Mouse (Mus musculus): Measurements from ENCODE around the gene Grasp.

Gene Grasp

DNA sequence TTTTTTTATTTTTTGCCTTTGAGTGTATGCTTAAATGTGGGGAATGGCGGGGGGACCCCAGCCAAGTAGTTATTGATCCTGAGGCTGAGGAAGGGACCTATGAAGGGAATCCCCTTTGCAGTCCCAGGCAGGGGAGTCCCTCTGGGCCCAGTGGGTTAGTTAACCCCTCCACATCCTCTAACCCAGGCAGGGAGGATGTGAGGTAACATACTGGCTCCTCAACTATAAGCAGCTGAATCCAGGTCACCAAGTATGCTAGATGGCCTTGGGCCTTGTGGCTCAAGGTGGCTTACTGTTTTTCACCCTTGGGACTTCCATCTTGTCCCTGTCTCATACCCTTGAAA is 23.1 kb downstream of the Grasp start:
- DNase-seq (ENCODE audit: low read depth, low spot score): peak; percentile 36

DNA sequence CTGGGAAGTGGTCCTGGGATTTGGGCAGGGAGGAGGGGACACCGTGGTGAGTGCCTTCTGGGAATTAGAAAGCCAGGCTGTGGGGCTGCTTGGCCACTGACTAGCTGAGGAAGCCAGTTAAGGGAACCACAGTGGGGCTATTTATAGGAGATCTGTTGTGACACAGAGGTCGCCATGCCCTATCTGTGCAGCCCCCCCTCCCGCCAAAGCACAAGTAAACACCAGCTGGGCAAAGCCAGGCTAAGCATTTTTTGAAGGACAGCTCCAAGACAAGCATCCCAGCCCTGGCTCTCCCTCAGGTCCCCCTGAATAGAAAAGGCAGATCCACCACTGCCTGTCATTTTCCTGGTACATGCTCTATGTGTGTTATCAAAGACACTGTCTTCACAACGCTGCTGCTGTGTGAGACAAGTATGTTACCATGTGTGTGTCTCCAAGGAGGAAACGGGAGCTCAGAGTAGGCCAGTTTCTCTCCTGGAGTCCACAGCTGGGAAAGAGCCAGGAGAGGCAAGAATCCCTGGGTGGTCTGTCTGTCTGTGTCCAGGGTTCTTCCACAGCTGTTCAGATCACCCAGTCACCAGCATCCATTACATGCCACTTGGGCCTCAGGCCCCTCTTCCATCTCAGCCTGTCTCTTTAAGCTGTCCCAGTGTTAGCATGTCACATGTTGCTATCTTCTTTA is 24.2 kb downstream of the Grasp start:
- DNase-seq (ENCODE audit: low read depth, low spot score): no peak

GRCm38 (mm10) chr15:101250220-101250800 is 26.3 kb downstream of the Grasp start:
- no peak for DNase-seq (ENCODE audit: low read depth, low spot score)

GRCm38 (mm10) chr15:101251930-101252329 is 27.9 kb downstream of the Grasp start:
- DNase-seq (ENCODE audit: low read depth, low spot score): no peak

- DNase-seq (ENCODE audit: low read depth, low spot score): peak; percentile 64
Measured at GRCm38 (mm10) chr15:101252614-101253013, 28.6 kb downstream of the Grasp start.

GRCm38 (mm10) chr15:101253563-101253885 is 29.5 kb downstream of the Grasp start:
- no peak for DNase-seq (ENCODE audit: low read depth, low spot score)

DNA sequence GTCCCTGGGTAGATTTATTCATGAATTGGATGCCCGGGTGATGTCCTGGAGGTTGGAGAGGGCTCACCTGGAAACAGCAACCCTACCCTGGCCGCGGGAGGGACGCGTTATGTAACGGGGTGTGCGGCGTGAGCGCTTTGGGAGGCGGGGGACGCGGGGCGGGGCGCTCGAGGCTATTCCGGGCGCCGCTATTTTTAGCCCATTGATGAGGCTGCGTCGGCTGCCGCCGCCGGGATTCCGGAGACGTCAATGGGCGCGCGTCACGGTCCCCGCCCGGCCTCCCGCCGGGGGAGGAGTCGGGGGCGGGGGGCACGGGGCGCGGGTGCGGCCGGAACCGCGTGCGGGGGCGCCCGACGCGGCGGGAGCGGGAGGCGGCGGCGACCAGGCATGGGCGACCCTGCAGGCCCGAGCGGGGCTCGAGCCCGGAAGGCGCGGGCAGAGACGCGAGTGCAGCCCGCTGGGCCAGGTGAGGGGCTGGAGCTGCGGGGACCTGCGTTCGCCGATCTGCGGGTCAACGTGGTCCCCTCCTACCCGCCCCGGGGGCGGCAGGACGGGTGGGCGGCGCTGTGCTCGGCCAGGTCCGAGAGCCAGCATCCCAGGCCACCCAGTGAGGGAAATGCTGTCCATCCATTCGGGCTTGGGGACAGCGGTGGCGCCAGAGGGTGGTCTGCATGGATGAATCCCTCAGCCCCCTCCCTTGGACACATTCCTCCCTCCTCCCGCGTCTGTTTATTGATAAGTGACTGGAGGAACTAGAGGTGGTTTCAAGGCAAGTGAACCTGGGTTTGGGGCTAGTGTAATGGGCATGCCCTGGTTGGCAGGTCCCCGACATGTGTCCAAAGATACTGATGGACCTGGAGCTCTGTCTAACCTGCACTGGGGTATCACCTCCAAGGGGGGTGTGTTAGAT is 30.2 kb downstream of the Grasp start, which contains the start of gene Nr4a1:
TSS of gene Nr4a1 (plus strand) at position 384 of the 910 bp plus-strand sequence.
- DNase-seq (ENCODE audit: low read depth, low spot score): peak; percentile 67

DNA sequence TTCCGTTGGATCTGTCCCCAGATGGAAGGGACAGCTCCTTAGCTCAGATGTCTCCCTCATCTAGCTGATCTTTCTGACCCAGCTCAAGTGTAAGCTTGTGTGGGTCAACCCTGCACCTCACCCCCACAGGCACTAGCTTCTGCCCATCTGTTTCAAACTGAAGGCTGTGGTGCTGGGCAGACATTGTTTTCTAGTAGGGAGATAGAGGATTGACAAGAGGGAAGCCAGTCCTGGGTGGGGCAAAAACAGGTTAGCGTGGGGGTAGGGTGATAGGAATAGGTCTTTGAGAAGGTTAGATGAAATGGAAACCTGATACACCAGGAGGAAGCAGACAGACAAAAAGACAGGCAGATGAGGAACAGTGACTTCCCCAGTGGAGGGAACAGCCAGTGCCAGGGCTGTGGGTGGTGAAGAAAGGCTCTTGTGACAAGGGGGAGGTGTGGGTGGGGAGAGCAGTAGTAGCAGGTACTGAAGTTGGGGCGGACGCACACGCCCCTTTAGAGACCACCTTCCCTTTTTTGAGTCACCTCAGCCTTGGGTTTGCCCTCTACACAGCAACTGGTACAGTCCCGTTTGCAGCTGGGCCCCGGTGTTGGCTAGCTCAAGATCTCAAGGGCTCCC is 32.0 kb downstream of the Grasp start:
- DNase-seq (ENCODE audit: low read depth, low spot score): peak; percentile 43

DNA sequence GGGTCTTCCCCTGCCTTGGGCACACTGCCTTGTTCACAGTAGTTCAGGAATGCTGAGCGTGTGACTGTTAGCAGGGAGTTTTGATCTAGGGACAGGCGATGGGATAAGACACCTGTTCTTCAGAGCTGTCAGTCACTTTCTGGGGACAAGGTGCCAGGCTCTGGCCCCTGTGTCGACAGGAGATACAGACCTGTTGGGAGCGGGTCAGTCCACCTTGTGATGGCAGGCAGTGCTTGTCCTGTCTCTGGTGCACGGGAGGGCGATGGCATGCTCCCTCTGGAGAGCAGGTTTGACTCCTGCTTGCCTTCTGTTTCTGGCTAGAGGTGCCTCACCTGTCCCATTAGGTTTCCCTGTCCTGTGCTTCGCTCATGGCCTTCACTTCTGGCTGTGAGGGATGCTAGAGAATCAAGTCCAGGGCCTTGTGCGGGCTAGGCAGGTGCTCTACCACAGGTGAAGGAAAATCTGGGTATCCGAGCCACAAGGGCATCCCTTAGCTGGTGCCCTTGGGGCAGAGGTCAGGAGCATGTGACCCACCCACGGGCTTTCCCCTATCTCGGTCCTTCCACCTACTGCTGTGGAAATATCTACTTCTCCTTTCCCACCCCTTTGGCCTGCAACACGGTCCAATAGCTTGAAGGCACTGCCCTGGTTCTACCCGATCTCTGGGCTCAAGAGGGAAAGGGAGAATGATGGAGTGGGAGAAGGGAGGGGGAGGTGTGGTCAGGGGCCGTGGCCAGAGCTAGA is 32.6 kb downstream of the Grasp start:
- no peak for DNase-seq (ENCODE audit: low read depth, low spot score)

DNA sequence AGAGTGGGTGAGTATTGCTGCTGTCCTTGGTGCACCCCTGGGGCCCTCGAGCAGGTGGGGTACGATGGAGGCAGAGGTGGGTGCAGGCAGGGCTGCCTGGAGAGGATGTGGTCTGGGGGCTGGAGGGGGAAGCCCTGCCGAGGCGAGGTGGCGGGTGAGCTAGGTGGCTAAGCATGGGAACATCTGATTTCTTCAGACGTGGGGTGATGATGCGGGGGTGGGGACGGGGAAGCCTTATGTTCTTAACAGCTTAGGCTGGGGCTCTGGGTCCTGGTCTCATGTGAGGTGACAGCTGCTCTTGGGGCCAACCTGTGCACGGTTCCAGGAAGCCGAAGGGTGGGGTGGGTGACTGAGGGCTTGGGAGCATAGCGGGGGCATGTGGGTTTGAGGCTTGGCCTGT is 34.4 kb downstream of the Grasp start:
- DNase-seq (ENCODE audit: low read depth, low spot score): no peak

GRCm38 (mm10) chr15:101259922-101260321 is 35.9 kb downstream of the Grasp start:
- DNase-seq (ENCODE audit: low read depth, low spot score): no peak

- DNase-seq (ENCODE audit: low read depth, low spot score): no peak
Measured at GRCm38 (mm10) chr15:101260387-101260786, 36.4 kb downstream of the Grasp start.

DNA sequence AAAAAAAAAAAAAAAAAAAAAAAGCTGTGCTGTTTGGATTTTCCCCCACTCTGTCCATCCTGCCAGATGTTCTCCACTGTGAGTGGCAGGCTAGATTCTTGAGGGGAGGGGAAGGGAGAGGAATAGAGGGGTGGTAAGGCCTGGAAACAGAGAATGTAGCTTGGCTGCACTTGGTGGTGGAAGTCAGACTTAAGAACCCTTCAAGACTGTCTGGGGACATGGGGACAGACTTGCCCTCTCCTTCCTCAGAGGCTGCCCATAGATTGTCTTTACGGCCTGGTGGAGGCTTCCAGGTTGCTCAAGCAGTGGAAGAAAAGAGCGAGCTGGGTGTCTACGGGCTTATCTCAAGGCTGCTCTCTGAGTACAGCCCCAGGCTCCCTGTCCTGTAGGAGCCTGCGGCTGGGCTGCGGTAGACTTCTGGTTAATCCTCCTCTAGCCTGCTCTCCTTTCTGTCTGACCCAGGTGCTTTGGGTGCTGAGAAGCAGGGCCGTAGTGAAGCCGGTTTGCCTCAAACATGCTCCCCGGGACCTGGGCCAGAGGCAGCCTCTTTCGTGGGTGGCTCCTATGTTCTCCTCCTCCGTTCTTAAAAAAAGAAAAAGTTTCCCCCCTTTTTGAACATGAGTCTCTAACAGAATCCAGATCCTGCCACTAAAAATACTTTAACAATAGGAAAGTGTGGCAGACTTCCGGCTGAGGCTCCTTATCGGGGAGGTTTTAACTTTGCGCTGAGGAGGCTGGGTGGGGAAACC is 37.1 kb downstream of the Grasp start:
- no peak for DNase-seq (ENCODE audit: low read depth, low spot score)

DNA sequence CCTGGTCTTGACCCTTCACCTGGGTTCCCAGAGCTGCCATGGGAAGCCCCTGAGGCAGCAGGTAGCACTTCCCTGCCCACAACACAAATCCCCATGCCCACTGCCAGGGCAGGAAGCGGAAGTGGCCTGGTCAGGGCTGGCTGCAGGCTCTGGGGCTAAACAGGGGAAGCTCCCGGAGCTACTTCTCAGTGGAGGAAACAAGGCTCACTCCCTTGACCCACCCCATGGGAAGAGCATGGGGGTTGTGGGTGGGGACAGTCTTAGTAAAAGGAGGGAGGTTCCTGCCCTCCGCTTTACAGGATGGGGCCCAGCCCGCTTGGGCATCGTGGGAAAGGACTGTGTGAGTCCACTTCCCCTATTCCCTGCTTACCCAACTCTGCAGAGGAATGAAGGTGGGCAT is 38.5 kb downstream of the Grasp start:
- DNase-seq (ENCODE audit: low read depth, low spot score): no peak

GRCm38 (mm10) chr15:101266132-101266963 is 42.4 kb downstream of the Grasp start:
- peak; percentile 83 for DNase-seq (ENCODE audit: low read depth, low spot score)

DNA sequence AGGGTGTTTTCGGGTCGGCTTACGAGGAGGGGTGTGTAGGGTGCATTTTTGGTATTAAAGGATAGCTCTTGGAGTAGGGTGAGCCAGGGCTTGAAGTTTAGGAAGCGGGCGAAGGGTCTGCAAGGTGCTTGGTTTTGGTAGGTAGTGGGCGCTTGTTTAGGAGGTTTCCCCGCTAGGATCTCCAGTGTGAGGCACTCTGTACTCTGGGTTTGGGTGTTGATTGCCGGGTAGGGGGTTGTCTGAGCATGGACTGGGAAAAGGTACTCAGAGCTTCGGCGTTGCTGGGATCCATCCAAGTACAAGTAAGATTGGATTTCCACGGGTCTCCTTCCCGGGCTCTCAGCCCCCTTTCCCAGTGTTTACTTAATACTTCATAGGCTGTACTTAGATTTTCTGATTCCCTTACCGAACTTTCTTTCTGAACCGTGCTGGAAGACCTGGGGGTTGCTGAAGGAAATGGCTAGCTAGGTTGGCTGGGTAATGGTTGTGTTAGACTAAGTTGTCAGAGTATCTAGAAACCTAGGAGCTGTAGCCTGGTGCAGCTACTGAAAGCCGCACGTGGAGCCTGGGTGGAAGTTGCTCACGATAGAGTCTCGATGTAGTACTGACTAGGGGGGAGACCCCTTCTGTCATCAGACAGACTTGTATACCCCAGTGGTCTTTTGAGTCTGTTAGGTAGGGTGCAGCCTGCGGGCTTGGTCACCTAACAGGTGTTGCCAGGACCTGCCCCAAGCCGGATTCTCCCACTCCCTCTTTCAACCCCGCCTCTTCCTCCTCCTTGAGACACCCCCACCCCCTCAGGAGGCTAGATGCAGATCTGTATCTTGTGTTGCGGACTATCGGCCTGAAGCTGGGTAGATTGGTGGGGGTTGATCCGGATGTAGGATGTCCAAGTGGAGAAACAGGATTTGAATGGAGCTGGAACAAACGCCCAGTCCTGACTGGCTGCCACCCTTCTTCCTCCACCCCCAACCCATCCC is 43.4 kb downstream of the Grasp start:
- DNase-seq (ENCODE audit: low read depth, low spot score): peak; percentile 23

DNA sequence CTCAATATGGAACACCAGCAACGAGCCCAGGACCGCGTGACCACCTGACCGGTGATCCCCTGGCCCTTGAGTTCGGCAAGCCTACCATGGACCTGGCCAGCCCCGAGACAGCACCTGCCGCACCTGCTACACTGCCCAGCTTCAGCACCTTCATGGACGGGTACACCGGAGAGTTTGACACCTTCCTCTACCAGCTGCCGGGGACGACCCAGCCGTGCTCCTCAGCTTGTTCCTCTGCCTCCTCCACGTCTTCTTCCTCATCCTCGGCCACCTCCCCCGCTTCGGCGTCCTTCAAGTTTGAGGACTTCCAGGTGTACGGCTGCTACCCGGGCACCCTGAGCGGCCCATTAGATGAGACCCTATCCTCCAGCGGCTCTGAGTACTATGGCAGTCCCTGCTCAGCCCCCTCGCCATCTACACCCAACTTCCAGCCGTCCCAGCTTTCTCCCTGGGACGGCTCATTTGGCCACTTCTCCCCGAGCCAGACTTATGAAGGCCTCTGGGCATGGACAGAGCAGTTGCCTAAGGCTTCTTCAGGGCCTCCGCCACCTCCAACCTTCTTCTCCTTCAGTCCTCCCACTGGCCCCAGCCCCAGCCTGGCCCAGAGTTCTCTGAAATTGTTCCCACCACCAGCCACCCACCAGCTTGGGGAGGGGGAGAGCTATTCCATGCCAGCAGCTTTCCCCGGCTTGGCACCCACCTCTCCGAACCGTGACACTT is 46.3 kb downstream of the Grasp start:
- DNase-seq (ENCODE audit: low read depth, low spot score): no peak

GRCm38 (mm10) chr15:101271107-101271506 is 47.1 kb downstream of the Grasp start:
- DNase-seq (ENCODE audit: low read depth, low spot score): no peak

Data from A20 (cell line).